Mouse (Mus musculus): ENCODE data around the gene Pnpla3. TPM values are rescaled to one million over a fixed set of nuclear protein-coding genes. Genes with fewer than 3 reads are reported as not detected.

Gene Pnpla3
- total and polyA plus RNA-seq, 2 experiments = 2.6 to 10.6 TPM

DNA sequence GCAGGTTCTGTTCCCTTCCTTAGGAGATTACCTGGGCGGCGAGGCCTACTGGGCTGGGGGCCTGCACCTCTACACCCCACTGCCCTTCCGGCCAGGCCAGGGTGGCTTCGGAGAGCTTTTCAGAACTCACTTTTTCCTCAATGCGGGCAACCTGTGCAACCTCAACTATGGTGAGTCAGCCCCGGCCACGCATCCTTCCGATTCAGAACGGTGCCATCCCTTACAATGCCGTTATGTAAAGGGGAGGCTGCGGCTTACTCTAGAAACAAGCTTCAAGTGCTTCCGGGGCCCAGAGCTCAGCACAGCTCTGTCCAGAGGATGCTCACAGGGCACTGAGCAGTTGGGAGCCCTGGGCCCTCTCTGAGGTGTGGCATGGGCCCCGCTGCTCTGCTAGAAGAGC, 42.8 kb downstream of the Pnpla3 start:
- H3K4me1 ChIP-seq (ENCODE audit: control insufficient read depth, insufficient read depth, low read length) = peaks cover 2% of the 10 kb centered on the region; the same call in 1 of the 2 replicates
- no peak overlapping the region for H3K9ac ChIP-seq (ENCODE audit: low read depth, low read length)

DNA sequence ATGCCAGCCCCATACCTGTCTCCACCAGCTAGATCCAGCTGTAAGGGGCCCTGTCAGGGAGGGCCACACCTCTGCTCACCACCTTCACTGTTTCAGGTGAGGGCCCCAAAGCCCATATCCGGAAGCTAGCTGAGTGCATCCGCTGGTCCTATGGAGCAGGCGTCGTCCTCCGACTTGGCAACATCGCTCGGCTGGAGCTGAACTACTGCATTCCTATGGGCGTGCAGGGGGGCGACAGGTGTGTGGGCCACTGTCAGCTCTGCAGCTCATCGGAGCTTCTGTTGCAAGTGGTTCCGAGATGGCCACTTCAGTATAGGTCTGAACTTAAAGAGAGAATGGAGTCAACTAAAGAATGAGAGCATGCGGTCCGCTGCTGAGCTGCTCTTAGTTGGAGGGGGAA, 43.3 kb downstream of the Pnpla3 start:
- no peaks in the 10 kb centered on the region for H3K79me2 ChIP-seq (ENCODE audit: control insufficient read depth, insufficient read depth, low read length)
- 95% methylated on average over 13 of the region's 13 CpGs for WGBS
- H3K4me1 ChIP-seq (ENCODE audit: control insufficient read depth, insufficient read depth, low read length) = peaks cover 2% of the 10 kb centered on the region; the same call in 1 of the 2 replicates
- DNase-seq (ENCODE audit: extremely low read depth, low read depth, low spot score) = no peak
- no peak overlapping the region for H3K27ac ChIP-seq (replicated peaks; ENCODE audit: insufficient read depth, low read depth, low read length)
- H3K9ac ChIP-seq (ENCODE audit: low read depth, low read length) = no peak overlapping the region
- H3K4me3 ChIP-seq (ENCODE audit: insufficient read depth, low read depth, low read length) = no peak overlapping the region
- H3K27me3 ChIP-seq (ENCODE audit: control insufficient read depth, insufficient read depth, low read length) = no peaks in the 10 kb centered on the region
- TF ChIP-seq CTCF (IDR thresholded peaks at IDR 0.05; ENCODE audit: low read depth, low read length) (no peak), POLR2A (IDR thresholded peaks at IDR 0.05; ENCODE audit: extremely low read depth, insufficient read depth, low read length) (no peak)
- peaks cover 18% of the 10 kb centered on the region; the same call in 1 of the 2 replicates for H3K36me3 ChIP-seq (ENCODE audit: control insufficient read depth, insufficient read depth, low read length)

More for the DNA sequence above, 42.8 kb downstream of the Pnpla3 start:
- no peak for TF ChIP-seq POLR2A (IDR thresholded peaks at IDR 0.05; ENCODE audit: extremely low read depth, insufficient read depth, low read length)
- no peak for TF ChIP-seq CTCF (IDR thresholded peaks at IDR 0.05; ENCODE audit: low read depth, low read length)
- Histone ChIP-seq H3K36me3 (ENCODE audit: control insufficient read depth, insufficient read depth, low read length) (peaks cover 18% of the 10 kb centered on the region; the same call in 1 of the 2 replicates), H3K79me2 (ENCODE audit: control insufficient read depth, insufficient read depth, low read length) (no peaks in the 10 kb centered on the region), H3K27ac (replicated peaks; ENCODE audit: insufficient read depth, low read depth, low read length) (no peak overlapping the region), H3K27me3 (ENCODE audit: control insufficient read depth, insufficient read depth, low read length) (no peaks in the 10 kb centered on the region), H3K4me3 (ENCODE audit: insufficient read depth, low read depth, low read length) (no peak overlapping the region)
- no peak for DNase-seq (ENCODE audit: extremely low read depth, low read depth, low spot score)
- WGBS = 88% methylated on average over 13 of the region's 13 CpGs

DNA sequence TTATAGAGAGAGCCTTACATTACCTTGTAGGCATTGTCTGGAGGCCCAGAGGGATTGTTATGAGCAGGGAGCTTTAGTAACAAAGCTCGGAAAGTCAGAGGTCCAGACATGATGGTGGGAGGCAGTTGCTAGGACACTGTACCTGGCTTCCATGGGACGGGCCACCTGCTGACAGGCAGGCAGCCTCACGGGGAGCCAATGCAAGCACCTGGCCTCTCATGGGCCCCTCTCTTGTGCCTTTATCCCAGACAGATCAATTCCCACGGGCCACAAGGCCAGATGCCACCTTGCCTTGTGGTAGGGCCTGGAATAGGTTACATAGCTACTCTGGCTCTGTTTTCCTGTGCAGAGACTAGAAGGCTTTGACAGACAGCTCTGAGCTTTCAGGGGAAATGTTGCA, 43.9 kb downstream of the Pnpla3 start:
- TF ChIP-seq CTCF (IDR thresholded peaks at IDR 0.05; ENCODE audit: low read depth, low read length) (no peak), POLR2A (IDR thresholded peaks at IDR 0.05; ENCODE audit: extremely low read depth, insufficient read depth, low read length) (no peak)
- no peak for DNase-seq (ENCODE audit: extremely low read depth, low read depth, low spot score)
- WGBS = 82% methylated on average over 4 of the region's 4 CpGs
- Histone ChIP-seq H3K4me1 (ENCODE audit: control insufficient read depth, insufficient read depth, low read length) (peaks cover 8% of the 10 kb centered on the region), H3K36me3 (ENCODE audit: control insufficient read depth, insufficient read depth, low read length) (peaks cover 17% of the 10 kb centered on the region; the same call in 1 of the 2 replicates), H3K9ac (ENCODE audit: low read depth, low read length) (no peak overlapping the region), H3K27me3 (ENCODE audit: control insufficient read depth, insufficient read depth, low read length) (no peaks in the 10 kb centered on the region), H3K4me3 (ENCODE audit: insufficient read depth, low read depth, low read length) (no peak overlapping the region), H3K79me2 (ENCODE audit: control insufficient read depth, insufficient read depth, low read length) (no peaks in the 10 kb centered on the region), H3K27ac (replicated peaks; ENCODE audit: insufficient read depth, low read depth, low read length) (no peak overlapping the region)

DNA sequence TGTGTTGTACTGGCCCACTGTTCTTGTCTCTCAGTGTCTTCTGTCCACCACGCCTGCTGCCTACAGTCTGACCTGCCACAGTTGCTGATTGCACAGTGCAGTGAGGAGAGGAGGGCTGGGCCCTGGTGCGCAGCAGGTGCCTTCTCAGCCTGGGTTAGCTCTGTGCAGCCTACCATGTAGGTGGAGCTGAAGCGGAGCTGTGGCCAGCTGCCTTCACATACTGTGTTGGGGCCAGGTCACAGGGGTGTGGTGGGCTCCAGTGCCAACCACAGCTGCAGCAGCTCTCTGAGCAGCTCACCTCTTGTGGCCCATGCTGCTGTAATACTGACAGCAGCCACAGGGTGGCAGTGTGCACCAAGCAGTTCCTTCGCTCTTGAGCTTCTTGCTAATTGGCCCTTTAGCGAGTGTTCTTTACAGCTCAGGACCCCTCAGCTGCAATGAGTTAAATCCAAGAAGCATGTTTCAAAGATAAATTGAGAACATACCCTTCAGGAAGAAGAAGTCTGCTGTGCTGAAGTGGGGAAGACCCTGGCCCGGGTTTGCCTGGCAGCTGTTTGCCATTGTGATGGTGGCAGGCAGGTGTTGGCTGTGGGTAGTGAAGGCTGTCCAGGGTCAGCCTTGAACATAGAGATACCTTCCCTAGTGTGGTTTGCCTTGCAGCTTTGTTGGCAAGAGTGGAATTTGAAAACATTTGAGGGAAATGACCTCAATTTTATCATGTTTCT, 44.6 kb downstream of the Pnpla3 start:
- Histone ChIP-seq H3K36me3 (ENCODE audit: control insufficient read depth, insufficient read depth, low read length) (peaks cover 15% of the 10 kb centered on the region; the same call in 1 of the 2 replicates), H3K79me2 (ENCODE audit: control insufficient read depth, insufficient read depth, low read length) (no peaks in the 10 kb centered on the region), H3K27ac (replicated peaks; ENCODE audit: insufficient read depth, low read depth, low read length) (no peak overlapping the region), H3K4me1 (ENCODE audit: control insufficient read depth, insufficient read depth, low read length) (peaks cover 12% of the 10 kb centered on the region), H3K27me3 (ENCODE audit: control insufficient read depth, insufficient read depth, low read length) (no peaks in the 10 kb centered on the region), H3K9ac (ENCODE audit: low read depth, low read length) (no peak overlapping the region), H3K4me3 (ENCODE audit: insufficient read depth, low read depth, low read length) (no peak overlapping the region)
- WGBS = 59% methylated on average over 6 of the region's 6 CpGs
- peak; percentile 39 for DNase-seq (ENCODE audit: extremely low read depth, low read depth, low spot score)
- peak; percentile 98 for TF ChIP-seq CTCF (IDR thresholded peaks at IDR 0.05; ENCODE audit: low read depth, low read length)
- TF ChIP-seq POLR2A (IDR thresholded peaks at IDR 0.05; ENCODE audit: extremely low read depth, insufficient read depth, low read length) = no peak

DNA sequence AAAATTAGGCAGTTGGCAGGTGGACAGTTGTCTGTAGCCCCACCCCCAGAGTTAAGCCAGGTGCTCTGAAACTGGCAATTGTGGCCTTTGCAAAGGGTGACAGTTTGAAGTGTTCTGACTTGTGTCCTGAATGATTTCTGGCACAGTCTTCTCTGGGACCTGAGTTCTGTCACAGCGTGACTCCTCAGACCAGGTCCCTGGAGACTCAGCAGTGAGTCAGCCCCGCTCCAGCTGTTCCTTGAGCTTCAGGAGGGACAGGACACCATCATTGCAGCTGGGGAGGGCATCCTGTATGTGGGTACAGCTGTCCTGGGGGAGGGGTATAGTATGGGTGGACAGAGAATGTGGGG, 45.1 kb downstream of the Pnpla3 start:
- peak; percentile 63 for DNase-seq (ENCODE audit: extremely low read depth, low read depth, low spot score)
- Histone ChIP-seq H3K4me1 (ENCODE audit: control insufficient read depth, insufficient read depth, low read length) (peaks cover 12% of the 10 kb centered on the region), H3K79me2 (ENCODE audit: control insufficient read depth, insufficient read depth, low read length) (no peaks in the 10 kb centered on the region), H3K27ac (replicated peaks; ENCODE audit: insufficient read depth, low read depth, low read length) (no peak overlapping the region), H3K4me3 (ENCODE audit: insufficient read depth, low read depth, low read length) (no peak overlapping the region), H3K27me3 (ENCODE audit: control insufficient read depth, insufficient read depth, low read length) (no peaks in the 10 kb centered on the region), H3K36me3 (ENCODE audit: control insufficient read depth, insufficient read depth, low read length) (peaks cover 14% of the 10 kb centered on the region; the same call in 1 of the 2 replicates), H3K9ac (ENCODE audit: low read depth, low read length) (no peak overlapping the region)
- no peak for TF ChIP-seq CTCF (IDR thresholded peaks at IDR 0.05; ENCODE audit: low read depth, low read length)
- TF ChIP-seq POLR2A (IDR thresholded peaks at IDR 0.05; ENCODE audit: extremely low read depth, insufficient read depth, low read length) = no peak
- 72% methylated on average over 2 of the region's 2 CpGs for WGBS

DNA sequence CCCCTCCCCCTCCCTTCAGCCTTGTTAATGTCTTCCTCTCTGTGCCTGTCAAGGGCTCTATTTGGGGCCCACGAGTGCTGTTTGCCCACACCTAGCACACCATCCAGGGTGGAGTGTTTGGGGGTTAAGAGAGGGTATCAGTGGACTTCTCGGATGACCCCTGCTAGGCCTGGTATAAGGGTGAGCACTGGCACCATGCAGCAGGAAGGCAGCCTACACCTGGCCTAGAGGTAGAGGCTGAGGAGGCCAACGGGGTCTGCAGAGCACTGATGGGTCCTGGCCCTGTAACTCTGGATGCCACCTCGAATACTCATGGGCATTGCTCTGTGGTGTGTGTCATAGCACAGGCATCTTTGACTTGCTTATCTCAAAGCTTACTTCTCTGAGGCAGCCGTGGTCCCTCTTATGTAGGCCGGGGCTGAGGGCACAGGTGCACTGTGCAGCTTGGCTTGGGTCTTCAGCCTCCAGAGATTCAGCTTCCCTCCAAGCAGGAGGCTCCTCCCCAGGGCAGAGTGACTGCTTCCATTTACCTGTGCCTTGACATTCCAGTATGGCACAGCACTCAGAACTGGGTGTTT, 45.6 kb downstream of the Pnpla3 start:
- Histone ChIP-seq H3K79me2 (ENCODE audit: control insufficient read depth, insufficient read depth, low read length) (no peaks in the 10 kb centered on the region), H3K4me1 (ENCODE audit: control insufficient read depth, insufficient read depth, low read length) (peaks cover 12% of the 10 kb centered on the region), H3K4me3 (ENCODE audit: insufficient read depth, low read depth, low read length) (no peak overlapping the region), H3K27me3 (ENCODE audit: control insufficient read depth, insufficient read depth, low read length) (no peaks in the 10 kb centered on the region), H3K9ac (ENCODE audit: low read depth, low read length) (no peak overlapping the region), H3K27ac (replicated peaks; ENCODE audit: insufficient read depth, low read depth, low read length) (no peak overlapping the region), H3K36me3 (ENCODE audit: control insufficient read depth, insufficient read depth, low read length) (peaks cover 11% of the 10 kb centered on the region; the same call in 1 of the 2 replicates)
- WGBS = 96% methylated on average over 6 of the region's 6 CpGs
- no peak for TF ChIP-seq CTCF (IDR thresholded peaks at IDR 0.05; ENCODE audit: low read depth, low read length)
- no peak for DNase-seq (ENCODE audit: extremely low read depth, low read depth, low spot score)

Measured in liver, adult 2 months (tissue).